Mouse (Mus musculus): ENCODE measurements at regions not wholly inside any gene's neighbourhood (a gene's known extent, or its start where the extent isn't known, plus 50 kb on each side); places are given as distances from the start of the nearest gene placed in this dataset.

DNA sequence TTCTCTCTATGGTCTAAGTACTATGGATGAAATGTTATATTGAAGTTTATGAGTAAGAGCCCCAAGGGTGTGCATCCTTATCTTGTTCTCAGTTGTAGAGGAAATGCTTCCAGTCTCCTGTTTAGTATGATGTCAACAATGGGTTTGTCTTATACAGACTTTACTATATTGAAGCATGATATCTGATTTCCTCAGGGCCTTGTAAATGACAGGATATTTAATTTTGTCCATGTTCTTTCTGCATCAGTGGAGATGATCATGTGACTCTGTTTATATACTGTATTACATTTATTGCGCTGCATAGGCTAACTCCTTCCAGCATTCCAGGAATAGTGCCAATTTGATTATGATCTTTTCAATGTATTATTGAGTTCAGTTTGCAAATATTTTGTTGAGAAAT is 125.2 kb downstream of the Slc30a10 start:
- TF ChIP-seq POLR2A (IDR thresholded peaks at IDR 0.05; ENCODE audit: borderline replicate concordance, extremely low read depth, low read depth, low read length) (no peak), CTCF (IDR thresholded peaks at IDR 0.05; ENCODE audit: insufficient read depth, low read length) (no peak)
